Mouse (Mus musculus) adrenal gland, postnatal 0 days (tissue): ENCODE results near the gene Pomp. TPM values are rescaled to one million over a fixed set of nuclear protein-coding genes. Genes with fewer than 3 reads are reported as not detected.

Source experiments
- polyA plus RNA-seq: library from polyadenylated mRNA; unstranded; fragments of >200 nt; fragmentation: Nextera tagmentation; extraction: Ambion mirVana; gene quantifications from 2 replicates; pipeline ENCODE4 v1.2.1, GENCODE M21; 2015

The Pomp gene
- 578 and 663 TPM in 2 replicates for polyA plus RNA-seq

DNA sequence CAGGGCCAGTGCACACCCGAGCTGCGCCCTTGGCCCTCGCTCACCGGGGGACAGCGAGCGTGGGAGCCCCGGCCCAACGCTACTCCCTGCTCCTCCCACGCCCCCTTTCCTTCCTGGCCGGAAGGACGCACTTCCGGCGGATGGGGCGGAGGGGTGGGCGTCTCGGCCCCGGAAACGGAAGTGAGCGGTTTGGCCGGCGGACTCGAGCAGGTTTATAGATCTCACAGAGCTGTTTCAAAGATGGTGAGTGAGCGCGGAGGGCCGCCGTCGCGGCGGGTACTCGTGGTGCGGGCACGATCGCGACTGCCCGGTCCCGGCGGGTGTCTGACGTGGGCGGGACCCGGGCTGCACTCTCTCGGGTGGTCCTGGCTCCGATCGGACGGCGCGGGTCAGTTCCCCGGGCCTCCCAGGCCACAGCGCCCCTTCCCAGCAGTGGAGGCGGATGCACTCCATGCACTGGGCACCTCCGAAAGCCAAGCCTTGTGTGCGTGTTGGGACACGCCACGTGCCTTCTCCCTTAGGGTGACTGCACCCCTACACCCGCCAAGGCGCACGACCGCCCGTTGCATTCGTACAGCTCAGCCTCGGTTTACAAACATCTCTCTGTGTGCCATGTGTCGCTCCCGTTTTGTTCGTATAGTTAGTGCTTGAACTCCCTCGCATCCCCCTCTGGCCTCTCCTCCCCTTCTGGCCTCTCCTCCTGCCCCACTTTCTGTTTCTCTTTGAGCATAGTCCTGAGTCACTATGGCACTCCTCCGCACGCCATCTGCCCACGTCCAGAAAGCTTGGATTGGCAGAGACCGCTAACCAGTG, at the start of gene Pomp:
Gene Pomp, plus strand, starts transcription at position 13 of the 813 bp plus-strand sequence.

GRCm38 (mm10) chr5:147894455-147895076, 34.3 kb downstream of the Pomp start, which contains the start of gene Slc46a3:
Gene Slc46a3, minus strand, starts transcription at chr5:147894815.

Other genes with a start within 250 kb of the Pomp start
- gene Flt1, start 134.4 kb upstream of the Pomp start, polyA plus RNA-seq, result 6.3 and 13.2 TPM in 2 replicates
- gene Slc46a3, start 34.4 kb downstream of the Pomp start, polyA plus RNA-seq, result 5.2 and 7.9 TPM in 2 replicates
- gene Mtus2, start 96.9 kb downstream of the Pomp start, polyA plus RNA-seq, result 8.4 and 9.7 TPM in 2 replicates